Mouse (Mus musculus): ENCODE results near the gene Pla2g2d. TPM values are rescaled to one million over a fixed set of nuclear protein-coding genes. Genes with fewer than 3 reads are reported as not detected.

The Pla2g2d gene
- total and polyA plus RNA-seq, 2 experiments from 2014 or later = not detected

GRCm38 (mm10) chr4:138748369-138749072, 27.0 kb upstream of the Pla2g2d start:
- Histone ChIP-seq H3K27me3 (ENCODE audit: control insufficient read depth, insufficient read depth, low read length) (peaks cover 22% of the 10 kb centered on the region), H3K36me3 (replicated peaks; ENCODE audit: control insufficient read depth, insufficient read depth, low read length) (no peaks in the 10 kb centered on the region), H3K9ac (replicated peaks; ENCODE audit: low read depth, low read length) (no peak overlapping the region), H3K4me2 (ENCODE audit: low read depth, low read length) (no peak overlapping the region), H3K27ac (ENCODE audit: low read depth) (no peak overlapping the region), H3K9me3 (replicated peaks; ENCODE audit: control insufficient read depth, low read length) (no peaks in the 10 kb centered on the region), H3K4me1 (ENCODE audit: control insufficient read depth, insufficient read depth) (no peaks in the 10 kb centered on the region), H3K4me3 (ENCODE audit: low read depth, low read length) (no peak overlapping the region)
- TF ChIP-seq CTCF (IDR thresholded peaks at IDR 0.05; ENCODE audit: low read depth) = peak; percentile 80
- no peak for TF ChIP-seq EP300 (IDR thresholded peaks at IDR 0.05; ENCODE audit: low read depth)
- ATAC-seq (ENCODE audit: insufficient read depth, low read depth) (peak; percentile 40; the same call in 1 of the 2 replicates), DNase-seq (ENCODE audit: low spot score) (peak; percentile 16)
- WGBS = 45% methylated on average over 8 of the region's 8 CpGs

GRCm38 (mm10) chr4:138752603-138753002, 22.9 kb upstream of the Pla2g2d start:
- no peak for TF ChIP-seq CTCF (IDR thresholded peaks at IDR 0.05; ENCODE audit: low read depth)
- TF ChIP-seq EP300 (IDR thresholded peaks at IDR 0.05; ENCODE audit: low read depth) = no peak
- no peak overlapping the region for H3K9ac ChIP-seq (replicated peaks; ENCODE audit: low read depth, low read length)
- ATAC-seq (ENCODE audit: insufficient read depth, low read depth) (no peak), DNase-seq (ENCODE audit: low spot score) (no peak)
- H3K4me3 ChIP-seq (ENCODE audit: low read depth, low read length) = no peak overlapping the region
- no peaks in the 10 kb centered on the region for H3K4me1 ChIP-seq (ENCODE audit: control insufficient read depth, insufficient read depth)
- H3K9me3 ChIP-seq (replicated peaks; ENCODE audit: control insufficient read depth, low read length) = no peaks in the 10 kb centered on the region
- WGBS = 97% methylated on average over 6 of the region's 6 CpGs
- no peak overlapping the region for H3K27ac ChIP-seq (ENCODE audit: low read depth)
- no peak overlapping the region for H3K4me2 ChIP-seq (ENCODE audit: low read depth, low read length)
- no peaks in the 10 kb centered on the region for H3K36me3 ChIP-seq (replicated peaks; ENCODE audit: control insufficient read depth, insufficient read depth, low read length)
- peaks cover 20% of the 10 kb centered on the region for H3K27me3 ChIP-seq (ENCODE audit: control insufficient read depth, insufficient read depth, low read length)

- 70% methylated on average over 3 of the region's 3 CpGs for WGBS
- ATAC-seq (ENCODE audit: insufficient read depth, low read depth) = no peak
Measured at GRCm38 (mm10) chr4:138753608-138754007, 21.9 kb upstream of the Pla2g2d start.

GRCm38 (mm10) chr4:138754432-138754831, 21.1 kb upstream of the Pla2g2d start:
- DNase-seq (ENCODE audit: low spot score) (no peak), ATAC-seq (ENCODE audit: insufficient read depth, low read depth) (no peak)
- H3K27ac ChIP-seq (ENCODE audit: low read depth) = no peak overlapping the region
- H3K9me3 ChIP-seq (replicated peaks; ENCODE audit: control insufficient read depth, low read length) = no peaks in the 10 kb centered on the region
- no peaks in the 10 kb centered on the region for H3K4me1 ChIP-seq (ENCODE audit: control insufficient read depth, insufficient read depth)
- H3K9ac ChIP-seq (replicated peaks; ENCODE audit: low read depth, low read length) = no peak overlapping the region
- whole genome bisulfite sequencing = 45% methylated on average over 9 of the region's 9 CpGs
- 0 out of 2 replicates have a peak, but pooled peaks cover 4% of the 10 kb centered on the region for H3K27me3 ChIP-seq (ENCODE audit: control insufficient read depth, insufficient read depth, low read length)
- H3K4me2 ChIP-seq (ENCODE audit: low read depth, low read length) = no peak overlapping the region
- no peaks in the 10 kb centered on the region for H3K36me3 ChIP-seq (replicated peaks; ENCODE audit: control insufficient read depth, insufficient read depth, low read length)
- no peak overlapping the region for H3K4me3 ChIP-seq (ENCODE audit: low read depth, low read length)
- no peak for TF ChIP-seq EP300 (IDR thresholded peaks at IDR 0.05; ENCODE audit: low read depth)

More at GRCm38 (mm10) chr4:138753608-138754007, 21.9 kb upstream of the Pla2g2d start:
- no peak overlapping the region for H3K4me3 ChIP-seq (ENCODE audit: low read depth, low read length)
- H3K4me1 ChIP-seq (ENCODE audit: control insufficient read depth, insufficient read depth) = no peaks in the 10 kb centered on the region
- H3K4me2 ChIP-seq (ENCODE audit: low read depth, low read length) = no peak overlapping the region
- no peaks in the 10 kb centered on the region for H3K36me3 ChIP-seq (replicated peaks; ENCODE audit: control insufficient read depth, insufficient read depth, low read length)
- no peak overlapping the region for H3K9ac ChIP-seq (replicated peaks; ENCODE audit: low read depth, low read length)
- 0 out of 2 replicates have a peak, but pooled peaks cover 10% of the 10 kb centered on the region for H3K27me3 ChIP-seq (ENCODE audit: control insufficient read depth, insufficient read depth, low read length)
- TF ChIP-seq EP300 (IDR thresholded peaks at IDR 0.05; ENCODE audit: low read depth) = no peak
- TF ChIP-seq CTCF (IDR thresholded peaks at IDR 0.05; ENCODE audit: low read depth) = no peak
- DNase-seq (ENCODE audit: low spot score) = no peak
- no peaks in the 10 kb centered on the region for H3K9me3 ChIP-seq (replicated peaks; ENCODE audit: control insufficient read depth, low read length)
- H3K27ac ChIP-seq (ENCODE audit: low read depth) = no peak overlapping the region

- no peak for ATAC-seq (ENCODE audit: insufficient read depth, low read depth)
- no peaks in the 10 kb centered on the region for H3K9me3 ChIP-seq (replicated peaks; ENCODE audit: control insufficient read depth, low read length)
- H3K36me3 ChIP-seq (replicated peaks; ENCODE audit: control insufficient read depth, insufficient read depth, low read length) = no peaks in the 10 kb centered on the region
- no peak overlapping the region for H3K27ac ChIP-seq (ENCODE audit: low read depth)
- no peak overlapping the region for H3K9ac ChIP-seq (replicated peaks; ENCODE audit: low read depth, low read length)
- no peaks in the 10 kb centered on the region; the same call in 1 of the 2 replicates for H3K27me3 ChIP-seq (ENCODE audit: control insufficient read depth, insufficient read depth, low read length)
- no peaks in the 10 kb centered on the region for H3K4me1 ChIP-seq (ENCODE audit: control insufficient read depth, insufficient read depth)
- no peak for DNase-seq (ENCODE audit: low spot score)
- WGBS = 56% methylated on average over 4 of the region's 4 CpGs
- no peak overlapping the region for H3K4me2 ChIP-seq (ENCODE audit: low read depth, low read length)
- H3K4me3 ChIP-seq (ENCODE audit: low read depth, low read length) = no peak overlapping the region
- no peak for TF ChIP-seq EP300 (IDR thresholded peaks at IDR 0.05; ENCODE audit: low read depth)
- TF ChIP-seq CTCF (IDR thresholded peaks at IDR 0.05; ENCODE audit: low read depth) = no peak
Measured at GRCm38 (mm10) chr4:138755439-138755838, 20.1 kb upstream of the Pla2g2d start.

- Histone ChIP-seq H3K4me3 (ENCODE audit: low read depth, low read length) (no peak overlapping the region), H3K4me2 (ENCODE audit: low read depth, low read length) (no peak overlapping the region), H3K27ac (ENCODE audit: low read depth) (no peak overlapping the region), H3K9ac (replicated peaks; ENCODE audit: low read depth, low read length) (no peak overlapping the region), H3K36me3 (replicated peaks; ENCODE audit: control insufficient read depth, insufficient read depth, low read length) (no peaks in the 10 kb centered on the region), H3K9me3 (replicated peaks; ENCODE audit: control insufficient read depth, low read length) (no peaks in the 10 kb centered on the region), H3K27me3 (ENCODE audit: control insufficient read depth, insufficient read depth, low read length) (no peaks in the 10 kb centered on the region; the same call in 1 of the 2 replicates), H3K4me1 (ENCODE audit: control insufficient read depth, insufficient read depth) (no peaks in the 10 kb centered on the region)
- 77% methylated on average over 11 of the region's 11 CpGs for WGBS
- ATAC-seq (ENCODE audit: insufficient read depth, low read depth) = no peak
- DNase-seq (ENCODE audit: low spot score) = no peak
- TF ChIP-seq EP300 (IDR thresholded peaks at IDR 0.05; ENCODE audit: low read depth) = no peak
- TF ChIP-seq CTCF (IDR thresholded peaks at IDR 0.05; ENCODE audit: low read depth) = no peak
Measured at GRCm38 (mm10) chr4:138755983-138756382, 19.6 kb upstream of the Pla2g2d start.
